Mouse (Mus musculus) hindbrain, postnatal 0 days (tissue): ENCODE measurements at regions not wholly inside any gene's neighbourhood (a gene's known extent, or its start where the extent isn't known, plus 50 kb on each side); places are given as distances from the start of the nearest gene placed in this dataset.
A peak's percentile ranks its signal among the peaks of the same experiment; 100 is the strongest.

ENCODE experiments used
- ATAC-seq: fragments of 200-750 bp; cut with Nextera tagmentation; 2 replicates; pipeline ENCODE4 v1.8.0; 2017; ENCODE audit warnings: mild to moderate bottlenecking, moderate TSS enrichment, moderate library complexity
- DNase-seq: peaks from one replicate; pipeline ENCODE4 v3.0.0-alpha.2; 2015; ENCODE audit warnings: low spot score
- H3K27ac ChIP-seq: fragments of 300-500 bp; sonication (generic); 2 replicates; pipeline ENCODE4 v1.5.1; 2014; ENCODE audit warnings: mild to moderate bottlenecking
- H3K27me3 ChIP-seq: fragments of 300-500 bp; sonication (generic); 2 replicates; pipeline ENCODE4 v1.6.1; 2014; ENCODE audit warnings: low read length, mixed read lengths; ENCODE audit not compliant: insufficient read depth
- H3K36me3 ChIP-seq: fragments of 300-500 bp; sonication (generic); 2 replicates; pipeline ENCODE4 v1.6.1; 2014; ENCODE audit warnings: low read length, mixed read lengths; ENCODE audit not compliant: insufficient read depth
- H3K4me1 ChIP-seq: fragments of 300-500 bp; sonication (generic); 2 replicates; pipeline ENCODE4 v1.6.1; 2014; ENCODE audit warnings: antibody characterized with exemption, low read length, mixed read lengths; ENCODE audit not compliant: insufficient read depth
- H3K4me2 ChIP-seq: fragments of 300-500 bp; sonication (generic); 2 replicates; pipeline ENCODE4 v1.6.1; 2014; ENCODE audit warnings: low read depth, mild to moderate bottlenecking, low read length, moderate library complexity, mixed read lengths
- H3K4me3 ChIP-seq: fragments of 300-500 bp; sonication (generic); 2 replicates; pipeline ENCODE4 v1.5.1; 2014; ENCODE audit warnings: low read length
- H3K9ac ChIP-seq: fragments of 300-500 bp; sonication (generic); replicated peaks from 2 replicates; pipeline ENCODE4 v1.6.1; 2014; ENCODE audit warnings: mild to moderate bottlenecking, low read length, moderate library complexity, mixed read lengths
- H3K9me3 ChIP-seq: fragments of 300-500 bp; sonication (generic); 2 replicates; pipeline ENCODE4 v1.6.1; 2016; ENCODE audit warnings: low read length, mixed read lengths
- CTCF ChIP-seq: IDR thresholded peaks from 2 replicates; pipeline ENCODE4 v1.5.1; 2016; ENCODE audit warnings: antibody characterized with exemption, control low read depth, low read depth
- WGBS: fragments of 180-500 bp; shearing (Covaris S2); extraction: QIAGEN DNeasy Blood & Tissue Kit; methylation state at CpG from one replicate; pipeline ENCODE4 v1.1.7; 2014; 5-methylcytosine and 5-hydroxymethylcytosine counted together

GRCm38 (mm10) chr7:137522450-137522849 lies 85.0 kb downstream of the Glrx3 start:
- DNase-seq = no peak
- Histone ChIP-seq H3K4me2 (no peak overlapping the region), H3K27me3 (no peaks in the 10 kb centered on the region), H3K4me1 (no peaks in the 10 kb centered on the region), H3K9me3 (no peaks in the 10 kb centered on the region), H3K9ac (no peak overlapping the region), H3K36me3 (no peaks in the 10 kb centered on the region), H3K4me3 (no peak overlapping the region), H3K27ac (no peak overlapping the region)
- TF ChIP-seq CTCF = no peak
- ATAC-seq = no peak
- 82% methylated on average over 5 of the region's 5 CpGs for WGBS

- 81% methylated on average over 4 of the region's 4 CpGs for WGBS
- Histone ChIP-seq H3K9me3 (no peaks in the 10 kb centered on the region), H3K36me3 (no peaks in the 10 kb centered on the region), H3K4me1 (no peaks in the 10 kb centered on the region), H3K4me3 (no peak overlapping the region), H3K4me2 (no peak overlapping the region), H3K27me3 (no peaks in the 10 kb centered on the region), H3K27ac (no peak overlapping the region), H3K9ac (no peak overlapping the region)
- no peak for TF ChIP-seq CTCF
- ATAC-seq (no peak), DNase-seq (no peak)
Measured at GRCm38 (mm10) chr7:137533476-137533875, 96.1 kb downstream of the Glrx3 start.

GRCm38 (mm10) chr7:137549991-137550390 lies 112.6 kb downstream of the Glrx3 start:
- Histone ChIP-seq H3K9me3 (no peaks in the 10 kb centered on the region), H3K4me1 (no peaks in the 10 kb centered on the region), H3K27ac (no peak overlapping the region), H3K27me3 (no peaks in the 10 kb centered on the region), H3K9ac (no peak overlapping the region), H3K4me2 (no peak overlapping the region), H3K36me3 (no peaks in the 10 kb centered on the region), H3K4me3 (no peak overlapping the region)
- peak; percentile 64 for TF ChIP-seq CTCF
- ATAC-seq = no peak
- 35% methylated on average over 2 of the region's 2 CpGs for WGBS
- DNase-seq = peak; percentile 78

GRCm38 (mm10) chr7:137552551-137553198 lies 115.3 kb downstream of the Glrx3 start:
- no peak for TF ChIP-seq CTCF
- ATAC-seq (no peak), DNase-seq (no peak)
- 45% methylated on average over 5 of the region's 5 CpGs for WGBS
- Histone ChIP-seq H3K4me2 (no peak overlapping the region), H3K36me3 (no peaks in the 10 kb centered on the region), H3K27me3 (no peaks in the 10 kb centered on the region), H3K9me3 (no peaks in the 10 kb centered on the region), H3K4me3 (no peak overlapping the region), H3K9ac (no peak overlapping the region), H3K27ac (no peak overlapping the region), H3K4me1 (no peaks in the 10 kb centered on the region)

- WGBS = 41% methylated on average over 2 of the region's 2 CpGs
- ATAC-seq = no peak
Measured at GRCm38 (mm10) chr7:137555481-137555880, 118.1 kb downstream of the Glrx3 start.

GRCm38 (mm10) chr7:137557439-137557838 lies 120.0 kb downstream of the Glrx3 start:
- H3K4me1 ChIP-seq = no peaks in the 10 kb centered on the region
- no peak for TF ChIP-seq CTCF
- H3K9ac ChIP-seq = no peak overlapping the region
- no peaks in the 10 kb centered on the region for H3K36me3 ChIP-seq
- no peaks in the 10 kb centered on the region for H3K9me3 ChIP-seq
- H3K4me2 ChIP-seq = no peak overlapping the region
- H3K27me3 ChIP-seq = no peaks in the 10 kb centered on the region
- no peak overlapping the region for H3K4me3 ChIP-seq
- DNase-seq (no peak), ATAC-seq (no peak)
- H3K27ac ChIP-seq = no peak overlapping the region
- 74% methylated on average over 3 of the region's 3 CpGs for WGBS

More at GRCm38 (mm10) chr7:137555481-137555880, 118.1 kb downstream of the Glrx3 start:
- no peaks in the 10 kb centered on the region for H3K4me1 ChIP-seq
- no peak overlapping the region for H3K4me3 ChIP-seq
- H3K36me3 ChIP-seq = no peaks in the 10 kb centered on the region
- no peak for DNase-seq
- no peak overlapping the region for H3K9ac ChIP-seq
- H3K9me3 ChIP-seq = no peaks in the 10 kb centered on the region
- no peak for TF ChIP-seq CTCF
- H3K4me2 ChIP-seq = no peak overlapping the region
- H3K27ac ChIP-seq = no peak overlapping the region
- H3K27me3 ChIP-seq = no peaks in the 10 kb centered on the region

GRCm38 (mm10) chr7:137558871-137559270 lies 121.5 kb downstream of the Glrx3 start:
- no peak overlapping the region for H3K4me2 ChIP-seq
- no peak for TF ChIP-seq CTCF
- H3K27ac ChIP-seq = no peak overlapping the region
- no peaks in the 10 kb centered on the region for H3K27me3 ChIP-seq
- no peaks in the 10 kb centered on the region for H3K36me3 ChIP-seq
- 74% methylated on average over 3 of the region's 3 CpGs for WGBS
- no peak overlapping the region for H3K4me3 ChIP-seq
- ATAC-seq = no peak
- H3K9ac ChIP-seq = no peak overlapping the region
- no peaks in the 10 kb centered on the region for H3K9me3 ChIP-seq
- DNase-seq = peak; percentile 51
- no peaks in the 10 kb centered on the region for H3K4me1 ChIP-seq
